Mouse (Mus musculus) G1E (cell line): ENCODE results near the gene Hoxa3. TPM values are rescaled to one million over a fixed set of nuclear protein-coding genes. Genes with fewer than 3 reads are reported as not detected.

Experiments
- ATAC-seq: 2 replicates; pipeline ENCODE4 v1.8.0; 2016; ENCODE audit warnings: mild to moderate bottlenecking; ENCODE audit not compliant: insufficient number of reproducible peaks, poor library complexity, low FRiP score, severe bottlenecking; ENCODE audit errors: extremely low read depth
- DNase-seq: peaks from one replicate; pipeline ENCODE4 v3.0.0; 2012; ENCODE audit warnings: low spot score
- H3K27me3 ChIP-seq: 2 replicates; pipeline ENCODE4 v1.6.1; 2012; ENCODE audit warnings: mild to moderate bottlenecking, low read length, inconsistent platforms; ENCODE audit not compliant: insufficient read depth
- H3K36me3 ChIP-seq: replicated peaks from 2 replicates; pipeline ENCODE3; 2012; ENCODE audit warnings: mild to moderate bottlenecking, inconsistent platforms
- H3K4me1 ChIP-seq: 2 replicates; pipeline ENCODE4 v1.6.1; 2012; ENCODE audit warnings: low read depth, low read length, inconsistent platforms, mixed read lengths; ENCODE audit not compliant: insufficient read depth
- H3K4me3 ChIP-seq: 2 replicates; pipeline ENCODE4 v1.5.1; 2012; ENCODE audit warnings: low read depth, mild to moderate bottlenecking, inconsistent platforms, low read length, moderate library complexity, mixed read lengths
- H3K9me3 ChIP-seq: replicated peaks from 2 replicates; pipeline ENCODE4 v1.6.1; 2012; ENCODE audit warnings: inconsistent platforms
- CTCF ChIP-seq: IDR thresholded peaks from 2 replicates; pipeline ENCODE4 v1.5.1; 2012; ENCODE audit warnings: low read depth, low read length, inconsistent platforms, mixed read lengths
- GATA1 ChIP-seq: IDR thresholded peaks from 2 replicates; pipeline ENCODE4 v1.6.1; 2012; ENCODE audit warnings: borderline replicate concordance, low read length, inconsistent platforms, mixed read lengths
- GATA2 ChIP-seq: IDR thresholded peaks from 2 replicates; pipeline ENCODE4 v1.6.1; 2012; ENCODE audit warnings: low read depth, low read length, inconsistent platforms, borderline replicate concordance
- POLR2AphosphoS5 ChIP-seq: IDR thresholded peaks from 2 replicates; pipeline ENCODE4 v1.6.1; 2012; ENCODE audit warnings: low read depth, low read length, inconsistent platforms; ENCODE audit not compliant: insufficient replicate concordance
- TAL1 ChIP-seq: conservative IDR thresholded peaks from 2 replicates; pipeline ENCODE4 v1.6.1; 2012; ENCODE audit warnings: low read depth, low read length, inconsistent platforms, mixed read lengths
- polyA plus RNA-seq: library from polyadenylated mRNA; stranded (reverse); fragments of >175 nt; gene quantifications from 2 replicates; pipeline ENCODE4 v1.2.3, GENCODE M21; 2012
- total RNA-seq, 2 experiments: library from RNA; stranded (forward) in 1 of 2; stranded (reverse) in 1 of 2; fragments of 200-1000 nt in 1 of 2; fragments of >200 nt in 1 of 2; fragmentation: Nextera tagmentation in 1 of 2; gene quantifications; 2 replicates each; pipeline ENCODE4 v1.2.3; 2014 to 2017

Gene Hoxa3
- total and polyA plus RNA-seq, 3 experiments = 0.16 TPM; not detected in 2

- no peaks in the 10 kb centered on the region for H3K4me1 ChIP-seq
- H3K36me3 ChIP-seq = no peaks in the 10 kb centered on the region
- no peak for TF ChIP-seq TAL1
- TF ChIP-seq POLR2AphosphoS5 = no peak
- no peak for TF ChIP-seq GATA2
- H3K9me3 ChIP-seq = no peaks in the 10 kb centered on the region
- H3K27me3 ChIP-seq = peaks cover 45% of the 10 kb centered on the region
- DNase-seq (no peak), ATAC-seq (no peak)
- H3K4me3 ChIP-seq = no peak overlapping the region
These were observed 33.3 kb upstream of the Hoxa3 start for GRCm38 (mm10) chr6:52246403-52246803.

GRCm38 (mm10) chr6:52245757-52246142 lies 32.6 kb upstream of the Hoxa3 start, which contains the start of gene Hoxa11:
TSS of gene Hoxa11 (minus strand) at chr6:52245810.
- no peaks in the 10 kb centered on the region for H3K4me1 ChIP-seq
- H3K9me3 ChIP-seq = no peaks in the 10 kb centered on the region
- ATAC-seq (no peak), DNase-seq (no peak)
- H3K27me3 ChIP-seq = peaks cover 43% of the 10 kb centered on the region
- no peak for TF ChIP-seq CTCF
- TF ChIP-seq POLR2AphosphoS5 = no peak
- no peak for TF ChIP-seq TAL1
- no peak for TF ChIP-seq GATA1
- no peak for TF ChIP-seq GATA2
- no peaks in the 10 kb centered on the region for H3K36me3 ChIP-seq
- H3K4me3 ChIP-seq = no peak within 1 kb of the TSS

- no peak for TF ChIP-seq GATA1
- TF ChIP-seq POLR2AphosphoS5 = no peak
- no peak for TF ChIP-seq CTCF
- TF ChIP-seq GATA2 = no peak
- TF ChIP-seq TAL1 = no peak
- no peak for ATAC-seq
- no peaks in the 10 kb centered on the region for H3K4me1 ChIP-seq
- H3K4me3 ChIP-seq = no peak overlapping the region
- peaks cover 46% of the 10 kb centered on the region for H3K27me3 ChIP-seq
- no peaks in the 10 kb centered on the region for H3K36me3 ChIP-seq
- H3K9me3 ChIP-seq = no peaks in the 10 kb centered on the region
- no peak for DNase-seq
These were observed 32.1 kb upstream of the Hoxa3 start for GRCm38 (mm10) chr6:52245040-52245756.

- no peaks in the 10 kb centered on the region for H3K36me3 ChIP-seq
- TF ChIP-seq TAL1 = no peak
- TF ChIP-seq CTCF = no peak
- TF ChIP-seq GATA2 = no peak
- no peak for TF ChIP-seq POLR2AphosphoS5
- no peak for TF ChIP-seq GATA1
- no peaks in the 10 kb centered on the region for H3K9me3 ChIP-seq
- H3K4me3 ChIP-seq = no peak overlapping the region
- DNase-seq = no peak
- peaks cover 46% of the 10 kb centered on the region for H3K27me3 ChIP-seq
- no peaks in the 10 kb centered on the region for H3K4me1 ChIP-seq
- ATAC-seq = no peak
These were observed 31.4 kb upstream of the Hoxa3 start for GRCm38 (mm10) chr6:52244471-52245039.

GRCm38 (mm10) chr6:52243681-52244121 lies 30.6 kb upstream of the Hoxa3 start:
- TF ChIP-seq GATA2 (no peak), CTCF (no peak), POLR2AphosphoS5 (no peak), GATA1 (no peak), TAL1 (no peak)
- ATAC-seq (no peak), DNase-seq (no peak)
- no peaks in the 10 kb centered on the region for H3K9me3 ChIP-seq
- no peaks in the 10 kb centered on the region for H3K36me3 ChIP-seq
- no peaks in the 10 kb centered on the region for H3K4me1 ChIP-seq
- peaks cover 40% of the 10 kb centered on the region for H3K27me3 ChIP-seq
- H3K4me3 ChIP-seq = no peak overlapping the region

- H3K4me3 ChIP-seq = no peak overlapping the region
- no peaks in the 10 kb centered on the region for H3K36me3 ChIP-seq
- DNase-seq = no peak
- peaks cover 33% of the 10 kb centered on the region for H3K27me3 ChIP-seq
- H3K9me3 ChIP-seq = no peaks in the 10 kb centered on the region
- no peaks in the 10 kb centered on the region for H3K4me1 ChIP-seq
- TF ChIP-seq CTCF (no peak), GATA1 (no peak), POLR2AphosphoS5 (no peak), GATA2 (no peak), TAL1 (no peak)
- no peak for ATAC-seq
These were observed 29.7 kb upstream of the Hoxa3 start for GRCm38 (mm10) chr6:52242801-52243332.
